Mouse (Mus musculus) cerebellum, postnatal 4 days (tissue): ENCODE data around the gene B3galt4.
"Not testable (repeated sequence)": the region's sequence is repeated elsewhere in the genome, so short reads cannot be mapped to it uniquely, and the experiment has no call there.

Experiments
- DNase-seq, 2 experiments: peaks; one replicate each; pipeline ENCODE4 v3.0.0; 2022; ENCODE audit warnings: low spot score in 2 of 2, mixed read lengths in 1 of 2

The B3galt4 gene

DNA sequence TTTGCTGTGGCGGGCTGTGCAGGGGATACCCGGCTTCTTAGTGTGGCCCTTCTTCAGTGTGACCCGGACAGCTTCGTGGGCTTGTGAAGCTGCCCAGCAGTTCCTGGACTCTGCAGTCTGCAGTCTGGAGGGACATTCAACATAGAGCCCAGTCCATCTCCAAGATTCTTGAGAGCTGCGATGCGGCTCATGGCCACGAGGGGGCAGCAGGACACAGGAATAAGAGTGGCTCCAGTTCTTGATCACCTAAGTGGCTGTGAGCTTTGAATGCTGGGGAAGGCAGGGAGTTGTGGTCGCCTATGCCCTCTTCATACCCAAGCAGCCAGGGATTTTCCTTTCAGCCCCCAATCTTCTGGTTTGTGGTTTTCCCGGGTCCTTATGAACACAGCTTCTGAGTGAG lies 17.2 kb upstream of the B3galt4 start:
- DNase-seq = peak in 1 of 2 experiments; percentile 80

DNA sequence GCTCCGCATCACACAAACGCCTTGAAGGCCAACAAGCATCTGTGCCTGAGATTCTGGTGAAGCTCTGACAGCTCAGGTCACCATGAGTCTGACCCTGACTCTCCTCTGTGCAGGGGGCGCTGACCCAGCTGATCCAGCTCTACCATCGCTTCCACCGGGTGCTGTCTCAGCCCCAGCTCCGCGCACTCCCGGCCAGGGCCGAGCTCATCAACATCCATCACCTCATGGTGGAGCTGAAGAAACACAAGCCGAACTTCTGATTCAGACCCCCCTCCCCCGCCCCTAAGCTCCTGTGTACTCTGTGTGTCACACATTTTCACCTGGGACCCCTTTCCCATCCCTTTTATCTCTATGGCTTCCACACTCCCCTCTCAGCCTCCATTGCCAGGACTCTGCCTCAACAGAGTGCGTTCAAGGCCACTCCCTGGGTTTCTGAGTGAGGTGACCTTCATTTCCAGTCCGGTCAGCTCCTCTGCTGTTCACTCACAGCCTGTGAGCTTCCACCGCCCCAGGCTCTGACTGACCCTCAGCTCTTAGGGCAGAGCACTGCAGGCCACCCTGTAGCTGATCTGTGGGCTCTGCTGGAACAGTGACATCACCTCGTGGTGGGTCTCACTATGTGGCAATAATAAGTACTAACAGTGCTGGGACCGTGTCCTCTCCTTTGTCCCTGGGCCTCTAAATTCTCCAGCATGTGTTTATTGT lies 14.7 kb upstream of the B3galt4 start:
- no peak for DNase-seq

DNA sequence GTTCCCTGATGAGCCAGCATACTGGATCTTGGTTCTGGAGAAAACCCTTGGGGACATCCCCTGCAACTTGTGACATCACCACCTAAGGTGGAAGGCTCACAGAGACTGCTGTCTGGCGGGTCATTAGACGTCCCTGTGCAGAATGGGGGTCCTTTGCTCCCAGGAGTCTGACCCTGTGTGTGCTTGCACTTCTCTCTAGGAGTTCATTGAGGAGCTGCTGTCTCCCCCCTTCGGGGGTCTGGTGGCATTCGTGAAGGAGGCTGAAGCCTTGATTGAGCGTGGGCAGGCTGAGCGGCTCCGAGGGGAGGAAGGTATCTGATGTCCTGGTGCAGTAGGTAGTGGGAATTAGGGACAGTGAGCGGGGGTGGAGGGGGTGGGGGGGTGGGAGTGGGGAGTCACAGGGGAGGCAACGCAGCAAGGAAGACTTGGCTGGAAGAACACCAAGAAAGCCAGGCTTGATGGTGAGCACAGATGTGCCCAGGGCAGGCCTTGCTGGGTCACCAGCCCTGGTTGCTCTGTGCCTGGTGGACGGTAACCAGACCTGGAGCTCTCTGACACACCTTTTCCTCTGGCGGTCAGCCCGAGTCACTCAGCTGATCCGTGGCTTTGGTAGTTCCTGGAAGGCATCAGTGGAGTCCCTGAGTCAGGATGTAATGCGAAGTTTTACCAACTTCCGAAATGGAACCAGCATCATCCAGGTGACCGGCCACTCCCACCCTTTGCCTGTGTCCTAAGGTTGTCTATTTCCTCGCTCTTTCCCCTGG lies 14.0 kb upstream of the B3galt4 start:
- DNase-seq = no peak

DNA sequence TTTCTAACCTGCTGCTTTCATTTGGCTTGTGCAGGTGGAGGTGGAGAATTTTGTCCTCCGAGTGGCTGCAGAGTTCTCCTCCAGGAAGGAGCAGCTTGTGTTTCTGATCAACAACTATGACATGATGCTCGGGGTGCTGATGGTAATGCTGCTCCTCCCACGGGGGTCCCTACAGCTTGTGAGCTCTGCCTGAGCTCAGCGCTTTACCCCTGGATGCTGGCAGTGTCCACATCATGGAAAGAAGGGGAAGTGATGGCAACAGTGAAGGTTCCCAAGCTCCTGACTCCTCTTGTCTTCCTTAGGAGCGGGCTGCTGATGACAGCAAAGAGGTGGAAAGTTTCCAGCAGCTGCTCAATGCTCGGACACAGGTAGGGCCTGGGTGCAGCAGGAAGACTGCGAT lies 11.6 kb upstream of the B3galt4 start:
- DNase-seq = no peak

DNA sequence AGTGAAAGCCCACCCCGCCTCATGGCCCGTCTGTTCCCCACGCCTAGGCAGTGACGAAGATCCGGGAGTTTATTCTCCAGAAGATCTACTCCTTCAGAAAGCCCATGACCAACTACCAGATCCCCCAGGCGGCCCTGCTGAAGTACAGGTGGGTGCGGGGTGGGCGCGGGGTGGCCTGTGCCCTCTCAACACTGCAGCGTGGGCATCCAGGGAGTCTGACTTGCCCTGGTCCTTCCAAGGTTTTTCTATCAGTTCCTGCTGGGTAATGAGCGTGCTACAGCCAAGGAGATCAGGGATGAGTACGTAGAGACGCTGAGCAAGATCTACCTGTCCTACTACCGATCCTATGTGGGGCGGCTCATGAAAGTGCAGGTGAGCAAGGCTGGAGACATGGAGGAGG lies 8.7 kb upstream of the B3galt4 start:
- DNase-seq = no peak

DNA sequence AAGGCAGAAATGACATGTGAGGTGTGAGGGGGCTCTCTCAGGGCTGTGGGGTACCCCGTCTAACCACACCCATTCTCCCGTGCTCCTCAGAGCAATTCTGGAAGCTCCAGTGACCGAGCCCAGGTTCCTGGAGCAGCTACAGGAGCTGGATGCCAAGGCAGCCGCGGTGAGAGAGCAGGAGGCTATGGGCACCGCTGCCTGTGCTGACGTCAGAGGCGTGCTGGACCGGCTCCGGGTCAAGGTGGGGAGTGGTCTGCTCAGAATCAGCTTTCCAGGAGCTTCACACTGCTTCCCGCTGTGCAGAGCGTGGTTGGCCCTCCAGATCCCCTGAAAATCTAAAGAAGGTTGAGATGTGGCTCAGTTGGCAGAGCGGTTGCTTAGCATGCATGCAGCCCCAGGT lies 7.8 kb upstream of the B3galt4 start:
- DNase-seq = no peak

DNA sequence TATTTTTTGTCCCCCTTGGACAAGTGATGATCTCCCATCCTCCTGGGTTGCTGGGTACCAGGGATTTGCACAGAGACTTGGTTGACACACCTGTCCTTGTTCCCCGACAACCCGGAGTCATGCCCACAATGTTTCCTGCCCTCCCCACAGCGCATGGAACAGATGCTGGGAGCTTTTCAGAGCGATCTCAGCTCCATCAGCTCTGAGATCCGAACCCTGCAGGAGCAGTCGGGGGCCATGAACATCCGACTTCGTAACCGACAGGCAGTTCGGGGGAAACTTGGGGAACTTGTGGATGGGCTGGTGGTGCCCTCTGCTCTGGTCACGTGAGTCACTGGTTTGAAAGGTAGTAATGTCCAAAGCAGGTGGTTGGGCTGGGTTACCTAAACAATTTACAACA lies 7.2 kb upstream of the B3galt4 start:
- DNase-seq = no peak

DNA sequence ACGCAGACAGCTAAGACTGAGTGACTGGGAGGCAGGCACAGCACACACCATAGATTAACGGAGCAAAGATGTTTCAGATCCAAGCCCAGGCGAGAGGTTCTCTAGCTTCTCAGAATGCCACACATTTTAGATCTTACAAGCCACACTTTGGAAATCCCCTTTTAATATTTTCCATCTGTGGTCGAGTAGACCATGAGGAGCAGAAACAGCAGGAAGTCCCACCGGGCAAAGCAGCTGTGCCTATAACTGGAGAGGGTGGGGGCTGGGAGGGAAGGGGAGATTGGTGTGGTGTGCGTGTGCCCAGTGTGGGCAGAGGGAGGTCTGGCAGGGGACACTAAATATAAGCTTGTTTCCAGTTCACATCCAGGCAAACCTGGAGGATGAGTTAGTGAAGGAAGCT lies 6.2 kb upstream of the B3galt4 start:
- DNase-seq = no peak

DNA sequence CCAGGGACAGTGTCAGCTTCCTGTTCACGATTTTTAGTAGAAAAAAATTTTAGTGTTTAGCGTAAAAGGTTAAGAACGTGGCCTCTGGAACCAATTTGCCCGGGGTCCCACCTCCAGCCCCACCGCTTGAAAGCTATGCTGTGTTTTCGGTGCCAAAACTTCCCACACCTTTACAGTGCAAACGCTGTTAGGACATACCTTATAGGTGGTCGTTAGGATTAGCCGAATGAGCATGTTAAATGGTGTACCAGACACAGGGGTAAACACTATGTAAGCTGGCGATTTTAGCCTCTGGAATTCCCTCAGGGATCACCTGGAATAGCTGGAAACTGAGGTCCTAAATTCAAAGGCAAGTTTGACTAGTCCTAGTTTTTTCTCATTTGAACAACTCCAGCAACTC lies 5.0 kb upstream of the B3galt4 start:
- no peak for DNase-seq

DNA sequence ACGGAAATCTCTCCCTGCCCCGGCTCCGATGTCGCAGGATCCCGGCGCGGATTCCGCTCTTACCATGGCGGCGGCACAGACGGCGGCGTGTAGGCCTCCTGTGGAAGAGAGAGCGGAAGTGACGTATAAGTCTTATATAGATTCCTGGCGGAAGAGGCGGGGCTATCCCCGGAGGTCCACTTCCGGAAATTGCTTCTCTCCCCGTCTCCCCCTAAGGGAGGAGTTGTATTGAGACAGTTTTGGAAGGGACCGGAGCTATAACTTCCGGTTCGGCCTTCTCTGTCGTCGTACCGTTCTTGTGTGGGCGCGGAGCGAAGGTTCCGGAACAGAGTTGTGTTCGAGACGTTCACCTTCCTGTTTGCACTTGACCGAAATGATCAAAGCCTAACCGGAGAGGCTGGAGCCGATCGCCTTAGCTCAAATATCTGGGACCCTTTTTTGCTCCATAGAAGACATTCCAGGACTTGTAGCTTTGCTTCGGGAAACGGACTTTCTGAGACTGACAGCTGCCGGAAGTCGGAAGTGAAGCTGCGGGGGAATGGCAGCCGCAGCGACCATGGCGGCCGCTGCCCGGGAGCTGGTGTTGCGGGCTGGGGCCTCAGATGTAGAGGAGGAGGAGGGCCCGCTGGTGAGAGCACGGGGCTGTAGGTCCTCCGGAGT lies 4.4 kb upstream of the B3galt4 start, which contains the start of the genes Vps52 and Rps18:
Gene Vps52, plus strand, starts transcription at position 258 of the 660 bp plus-strand sequence.
Gene Rps18, minus strand, starts transcription at position 447 of the 660 bp plus-strand sequence.
- peak; percentile 87 to 96 for DNase-seq

DNA sequence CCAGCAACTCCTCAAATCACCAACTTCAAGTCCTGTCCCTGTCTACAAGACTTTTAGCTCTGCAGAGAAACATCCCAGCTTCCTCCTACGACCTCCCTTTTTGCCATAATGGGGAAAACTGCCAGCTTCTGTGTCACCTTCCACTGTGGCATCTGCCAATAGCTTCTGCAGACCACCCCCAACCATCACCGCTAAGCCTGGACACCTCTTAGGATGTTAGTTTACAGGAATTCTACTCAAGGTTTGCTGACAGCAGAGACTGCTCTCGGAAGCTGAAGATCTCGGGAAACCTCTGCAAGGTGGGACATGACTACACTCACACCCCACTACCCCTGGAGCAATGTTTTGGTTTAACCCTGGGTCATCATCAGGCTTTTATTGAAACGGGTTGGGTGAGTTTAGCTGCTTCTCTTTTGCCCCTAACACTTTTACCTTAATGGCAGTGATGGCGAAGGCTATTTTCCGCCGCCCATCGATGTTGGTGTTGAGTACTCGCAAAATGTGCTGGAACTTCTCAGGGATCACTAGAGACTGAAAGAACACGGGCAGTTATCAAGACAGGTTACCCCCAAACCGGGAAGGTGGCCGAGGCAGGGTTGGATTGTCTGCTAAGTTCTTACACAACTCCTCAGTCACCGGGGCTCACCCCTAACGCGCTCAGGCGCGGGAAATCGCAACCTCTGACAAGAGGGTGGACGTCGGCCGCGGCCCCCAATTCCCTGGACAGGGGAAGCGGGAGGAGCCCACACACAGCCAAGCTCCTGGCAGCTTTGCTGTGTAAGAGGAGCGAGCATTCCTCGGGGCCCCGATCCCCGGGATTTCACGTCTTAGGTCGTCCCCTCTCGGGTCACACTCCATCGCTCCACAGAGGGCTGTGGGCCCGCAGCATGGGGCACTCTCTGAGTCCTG lies 3.6 kb upstream of the B3galt4 start:
- DNase-seq = no peak

DNA sequence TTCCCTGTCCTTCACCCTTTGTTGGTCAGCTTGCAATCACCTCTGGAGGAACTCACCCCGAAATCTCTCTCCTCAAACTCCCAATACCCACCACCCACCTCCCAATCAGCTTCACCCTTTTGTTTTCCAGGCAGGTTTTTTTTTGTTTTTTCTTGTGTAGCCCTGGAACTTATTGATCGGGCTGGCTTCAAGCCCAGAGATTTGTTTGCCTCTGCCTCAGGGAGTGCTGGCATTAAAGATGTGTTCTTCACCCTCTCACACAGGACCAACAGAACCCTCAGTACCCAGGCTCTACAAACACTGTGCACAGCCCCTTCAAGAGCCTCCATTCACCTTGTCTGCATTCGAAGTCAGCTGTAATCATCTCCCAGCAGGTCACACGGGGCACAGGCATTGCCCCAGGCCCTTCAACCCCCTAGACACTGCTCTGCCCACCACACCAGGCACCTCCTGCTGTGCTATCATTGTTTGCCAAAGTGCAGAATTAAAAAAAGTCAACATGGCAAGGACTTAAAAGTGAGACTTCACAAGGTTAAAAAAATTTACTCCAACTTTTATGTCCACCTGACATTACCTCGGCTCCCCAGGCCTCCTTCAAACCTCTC lies 2.8 kb upstream of the B3galt4 start:
- DNase-seq = no peak

DNA sequence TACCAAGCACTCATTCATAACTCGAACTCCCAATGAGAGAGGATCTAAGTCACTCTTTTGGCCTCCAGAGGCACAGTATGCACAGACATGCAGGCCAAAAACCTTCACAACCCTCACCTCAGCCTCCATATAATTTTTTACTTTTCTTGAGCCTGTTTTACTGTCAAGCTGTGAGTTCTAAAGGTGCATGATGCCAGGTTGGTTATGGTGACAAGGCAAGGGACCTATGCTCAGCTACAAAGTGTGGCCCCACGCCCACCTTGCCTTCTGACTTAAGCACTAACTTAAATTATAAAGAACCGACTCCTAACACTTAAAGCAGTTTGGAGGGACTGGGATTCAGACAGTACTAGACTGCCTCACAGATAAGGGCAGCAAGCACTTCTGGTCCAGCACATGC lies 2.0 kb upstream of the B3galt4 start:
- no peak for DNase-seq

DNA sequence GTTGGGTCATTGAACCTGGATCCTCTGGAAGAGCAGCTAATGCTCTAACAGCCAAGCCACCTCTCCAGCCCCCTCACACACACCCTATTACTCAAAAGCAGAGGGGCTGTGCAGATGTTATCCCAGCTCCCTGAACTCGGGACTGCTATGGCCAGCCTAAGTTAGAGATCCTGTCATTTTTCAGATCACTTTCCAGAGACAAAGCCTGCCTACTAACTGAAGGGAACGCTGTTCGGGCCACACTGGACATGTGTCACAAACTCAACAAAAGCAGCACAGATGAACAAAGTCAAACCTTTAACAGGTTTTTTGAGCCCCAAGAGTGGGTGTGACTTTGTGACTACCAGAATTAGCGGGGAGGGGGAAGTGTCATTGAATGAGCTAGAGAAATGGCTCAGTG lies 1.6 kb upstream of the B3galt4 start:
- no peak for DNase-seq

DNA sequence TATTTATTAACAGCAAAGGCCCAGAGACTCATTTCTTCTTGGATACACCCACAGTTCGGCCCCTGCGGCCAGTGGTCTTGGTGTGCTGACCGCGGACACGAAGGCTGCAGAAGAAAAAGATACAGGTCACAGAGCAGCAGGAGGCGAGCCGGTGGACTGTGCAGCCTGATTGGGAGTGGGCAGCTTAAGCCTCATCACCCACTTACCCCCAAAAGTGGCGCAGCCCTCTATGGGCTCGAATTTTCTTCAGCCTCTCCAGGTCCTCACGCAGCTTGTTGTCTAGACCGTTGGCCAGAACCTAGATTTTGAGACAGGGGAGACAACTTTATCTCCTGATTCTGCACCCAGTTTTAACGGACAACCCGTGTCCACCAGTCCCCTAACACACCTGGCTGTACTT lies 727 bp upstream of the B3galt4 start:
- not testable (repeated sequence) for DNase-seq

DNA sequence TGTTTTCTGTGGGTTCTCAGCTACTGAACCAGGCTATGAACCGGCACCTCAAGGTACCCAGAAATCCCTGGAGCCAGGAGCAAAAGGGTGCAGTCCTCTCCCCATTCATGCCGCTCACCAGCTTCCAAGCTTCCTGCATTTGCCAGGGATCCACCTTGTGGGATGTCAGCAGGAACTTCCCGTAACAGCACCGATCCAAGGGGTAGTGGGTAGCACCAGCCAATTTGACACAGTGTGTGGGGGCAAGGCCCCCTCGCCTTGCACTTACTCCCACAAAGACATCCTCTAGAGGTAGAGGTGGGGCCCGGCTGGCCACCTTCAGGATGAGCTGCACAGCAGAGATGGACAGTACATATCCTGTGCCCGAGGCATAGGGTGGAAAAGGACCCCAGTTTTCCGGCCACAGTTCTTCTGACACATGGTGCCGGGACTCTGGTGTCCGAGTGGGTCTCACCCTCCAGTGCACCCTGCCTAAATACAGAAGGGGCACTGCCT lies 1.1 kb downstream of the B3galt4 start:
- no peak for DNase-seq

DNA sequence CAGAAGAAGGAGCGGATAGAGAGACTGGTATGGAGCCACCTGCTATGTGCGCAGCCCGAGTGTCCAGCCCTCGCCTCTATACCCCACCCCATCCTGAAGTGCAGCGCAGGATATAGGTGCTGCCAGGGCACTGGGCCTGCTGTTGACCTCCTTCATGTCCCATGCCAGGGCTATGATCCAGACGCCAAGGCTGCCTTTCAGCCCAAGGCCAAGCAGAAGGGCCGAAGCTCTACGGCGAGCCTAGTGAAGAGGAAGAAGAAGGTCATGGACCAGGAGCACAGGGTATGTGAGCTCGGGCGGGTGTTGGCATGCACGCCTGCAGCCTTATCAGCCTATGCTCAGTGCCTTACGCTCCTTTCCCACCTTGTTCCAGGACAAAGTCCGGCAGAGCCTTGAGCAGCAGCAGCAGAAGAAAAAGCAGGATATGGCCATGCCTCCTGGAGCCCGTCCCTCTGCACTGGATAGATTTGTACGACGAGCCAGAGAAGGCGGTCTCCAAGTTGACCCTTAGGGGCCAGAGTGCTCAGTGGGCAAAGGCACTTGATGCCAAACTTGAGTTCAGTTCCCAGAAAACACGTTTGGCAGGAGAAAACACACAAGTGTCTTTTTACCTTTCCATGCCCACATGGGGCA lies 2.3 kb downstream of the B3galt4 start:
- DNase-seq = no peak

DNA sequence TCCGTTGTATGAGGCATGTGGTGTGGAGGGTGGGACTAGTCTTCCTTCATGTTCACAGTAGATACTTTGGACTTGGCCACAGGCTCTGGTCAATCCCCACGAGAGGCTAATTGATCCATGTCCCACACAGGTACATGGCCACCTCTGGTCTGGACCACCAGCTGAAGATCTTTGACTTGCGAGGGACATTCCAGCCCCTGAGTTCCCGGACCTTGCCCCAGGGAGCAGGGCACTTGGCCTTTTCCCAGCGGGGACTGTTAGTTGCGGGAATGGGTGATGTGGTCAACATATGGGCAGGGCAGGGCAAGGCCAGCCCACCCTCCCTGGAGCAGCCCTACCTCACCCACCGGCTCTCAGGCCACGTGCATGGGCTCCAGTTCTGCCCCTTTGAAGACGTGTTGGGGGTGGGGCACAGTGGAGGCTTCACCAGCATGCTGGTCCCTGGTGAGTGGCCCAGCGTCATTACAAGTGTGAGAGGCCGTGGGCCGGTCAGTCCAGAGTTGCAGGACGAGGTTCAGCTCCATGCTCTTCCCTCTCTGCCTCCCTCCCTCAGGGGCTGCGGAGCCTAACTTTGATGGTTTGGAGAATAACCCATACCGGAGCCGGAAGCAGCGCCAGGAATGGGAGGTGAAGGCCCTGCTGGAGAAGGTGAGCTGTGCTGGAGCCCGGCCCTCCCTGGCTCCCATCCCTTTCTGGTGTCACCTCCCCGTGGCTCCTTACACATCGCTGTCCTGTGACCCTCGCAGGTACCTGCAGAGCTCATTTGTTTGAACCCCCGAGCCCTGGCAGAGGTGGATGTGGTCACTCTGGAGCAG lies 3.0 kb downstream of the B3galt4 start:
- no peak for DNase-seq

DNA sequence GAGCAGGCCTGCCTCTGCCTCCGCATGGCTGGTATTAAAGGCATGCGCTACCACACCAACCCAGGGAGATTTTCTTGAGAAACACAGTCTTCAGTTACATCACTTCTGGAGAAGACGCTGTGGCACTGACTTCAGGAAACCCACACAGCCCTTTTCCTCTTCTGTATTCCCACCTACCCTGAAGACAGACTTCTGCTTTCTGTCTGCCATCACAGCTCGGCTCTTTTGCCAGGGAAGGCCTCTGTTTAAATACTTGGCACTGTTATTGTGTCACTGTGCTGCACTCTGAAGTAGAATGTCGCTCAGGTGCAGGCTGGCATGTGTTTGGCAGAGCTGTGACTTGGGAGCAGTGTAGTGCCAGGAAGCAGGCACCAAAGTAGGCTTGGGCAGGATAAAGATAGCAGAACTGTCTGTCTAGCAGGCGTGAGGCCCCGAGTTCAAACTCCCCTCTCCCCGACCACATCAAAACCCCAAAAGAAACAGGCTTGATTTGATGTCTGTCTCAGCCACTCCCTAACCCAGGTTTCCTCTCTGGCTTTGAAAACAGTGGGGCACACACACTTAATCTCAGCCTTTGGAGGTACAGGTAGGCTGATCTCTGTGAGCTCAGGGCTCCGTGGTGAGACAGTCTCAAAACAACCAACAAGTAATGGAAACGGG lies 3.7 kb downstream of the B3galt4 start:
- DNase-seq = no peak
